In genomic region chr2:113918913-113919312, GRCm38 (mm10) we compare ENCODE assay signal across 22 mouse cellular contexts.
"Had no signal": no experiment of that assay in that cellular context is flagged by ENCODE, and none has a peak within 500 bp of the region (broad histone marks: within the 10 kb centered on the region; RNA-seq: fewer than 3 reads in every experiment).

No protein-coding gene starts in this region.

- H3K36me3 ChIP-seq: limb, embryonic 10.5 days; limb, embryonic 13.5 days; liver, embryonic 12.5 days; liver, embryonic 15.5 days; midbrain, embryonic 10.5 days; midbrain, embryonic 13.5 days; neural tube, embryonic 13.5 days; stomach, embryonic 15.5 days had no signal

- H3K9ac ChIP-seq: limb, embryonic 13.5 days; liver, embryonic 12.5 days; liver, embryonic 15.5 days; midbrain, embryonic 13.5 days; neural tube, embryonic 13.5 days; stomach, embryonic 15.5 days had no signal

- H3K9me3 ChIP-seq: limb, embryonic 10.5 days; limb, embryonic 13.5 days; liver, embryonic 12.5 days; liver, embryonic 15.5 days; megakaryocyte, embryonic 14.5 days; midbrain, embryonic 10.5 days; midbrain, embryonic 13.5 days; neural tube, embryonic 13.5 days; stomach, embryonic 15.5 days had no signal

- H3K4me2 ChIP-seq: limb, embryonic 13.5 days; liver, embryonic 12.5 days; liver, embryonic 15.5 days; midbrain, embryonic 13.5 days; neural tube, embryonic 13.5 days; stomach, embryonic 15.5 days had no signal

- H3K4me3 ChIP-seq: layer of hippocampus, adult 2 months; limb, embryonic 10.5 days; limb, embryonic 13.5 days; liver, embryonic 12.5 days; liver, embryonic 15.5 days; megakaryocyte, embryonic 14.5 days; midbrain, embryonic 10.5 days; midbrain, embryonic 13.5 days; myocyte; neural tube, embryonic 13.5 days; stomach, embryonic 15.5 days had no signal

- H3K27ac ChIP-seq: kidney, postnatal 0 days; layer of hippocampus, adult 2 months; limb, embryonic 10.5 days; limb, embryonic 13.5 days; liver, embryonic 12.5 days; liver, embryonic 15.5 days; midbrain, embryonic 10.5 days; midbrain, embryonic 13.5 days; neural tube, embryonic 13.5 days; stomach, embryonic 15.5 days had no signal

- H3K4me1 ChIP-seq: limb, embryonic 10.5 days; limb, embryonic 13.5 days; liver, embryonic 12.5 days; liver, embryonic 15.5 days; midbrain, embryonic 10.5 days; midbrain, embryonic 13.5 days; stomach, embryonic 15.5 days had no signal

- H3K27me3 ChIP-seq: limb, embryonic 13.5 days; liver, embryonic 12.5 days; liver, embryonic 15.5 days; megakaryocyte, embryonic 14.5 days; midbrain, embryonic 13.5 days; neural tube, embryonic 13.5 days; stomach, embryonic 15.5 days had no signal

- ATAC-seq: liver, embryonic 12.5 days; lung, postnatal 0 days; midbrain, embryonic 13.5 days; midbrain, embryonic 16.5 days had no signal

- DNase-seq: kidney, adult 2 months; kidney, postnatal 25 days; layer of hippocampus, adult 9-11 months; liver; retina, postnatal 1 day; right cerebral cortex, postnatal 25 days; spleen, adult 18-20 months; thymus, postnatal 25 days had no signal
